Mouse (Mus musculus) brown adipose tissue, adult 24 weeks (tissue): ENCODE results near the gene Txn2. TPM values are rescaled to one million over a fixed set of nuclear protein-coding genes. Genes with fewer than 3 reads are reported as not detected.

Experiments used
- H3K27ac ChIP-seq: fragments of 200-500 bp; replicated peaks from 2 replicates; pipeline ENCODE4 v1.5.1; 2012; ENCODE audit warnings: low read depth, mild to moderate bottlenecking, low read length
- H3K4me1 ChIP-seq: fragments of 200-500 bp; 2 replicates; pipeline ENCODE4 v1.6.1; 2012; ENCODE audit warnings: low read length, mixed read lengths; ENCODE audit not compliant: control insufficient read depth, insufficient read depth, insufficient read length
- H3K4me3 ChIP-seq: fragments of 200-500 bp; 2 replicates; pipeline ENCODE4 v1.5.1; 2012; ENCODE audit warnings: low read depth, mild to moderate bottlenecking, low read length, moderate library complexity; ENCODE audit not compliant: insufficient read depth
- polyA plus RNA-seq: library from polyadenylated mRNA; stranded (reverse); fragments of >200 nt; gene quantifications from 2 replicates; pipeline ENCODE4 v1.2.4, GENCODE M21; 2012; ENCODE audit not compliant: missing spikeins, insufficient read depth, insufficient read length

The Txn2 gene
- 696 and 736 TPM in 2 replicates for polyA plus RNA-seq

DNA sequence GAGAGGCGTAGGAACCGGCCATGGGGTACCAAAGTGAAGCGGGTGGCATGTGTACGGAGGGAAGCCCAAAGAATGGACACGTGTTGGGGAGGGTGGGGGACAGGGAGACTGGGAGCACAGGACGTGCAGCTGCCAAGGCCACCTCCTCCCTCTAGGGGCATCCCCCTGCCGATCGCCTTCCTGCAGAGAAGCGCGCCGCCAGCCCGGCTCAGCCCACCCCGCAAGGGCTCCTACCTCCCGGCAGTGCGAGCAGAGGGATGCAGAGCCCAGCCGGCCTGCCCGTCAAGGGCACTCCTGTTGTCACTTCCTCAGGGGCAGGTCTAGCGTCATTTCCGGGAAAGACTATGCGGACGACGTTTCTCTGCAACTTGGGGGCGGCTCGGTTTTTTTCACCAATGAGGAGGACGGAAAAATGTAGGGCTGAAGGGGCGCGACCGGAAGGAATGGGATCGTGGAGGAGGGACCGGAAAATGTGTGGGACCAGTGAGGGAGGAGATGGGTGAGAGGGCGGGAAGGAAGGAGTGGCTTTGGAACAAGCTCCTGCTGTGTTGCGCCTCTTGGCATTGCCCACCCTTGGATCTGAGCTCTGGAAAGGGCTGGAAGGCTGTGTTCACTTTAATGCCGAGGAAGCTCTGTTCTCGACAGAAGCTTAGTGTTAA is at the start of gene Txn2:
Gene Txn2, minus strand, starts transcription at position 334 of the 659 bp plus-strand sequence.
- H3K4me3 ChIP-seq, result peak within 1 kb of the TSS; percentile 81
- H3K4me1 ChIP-seq, result peaks cover 6% of the 10 kb centered on the region

DNA sequence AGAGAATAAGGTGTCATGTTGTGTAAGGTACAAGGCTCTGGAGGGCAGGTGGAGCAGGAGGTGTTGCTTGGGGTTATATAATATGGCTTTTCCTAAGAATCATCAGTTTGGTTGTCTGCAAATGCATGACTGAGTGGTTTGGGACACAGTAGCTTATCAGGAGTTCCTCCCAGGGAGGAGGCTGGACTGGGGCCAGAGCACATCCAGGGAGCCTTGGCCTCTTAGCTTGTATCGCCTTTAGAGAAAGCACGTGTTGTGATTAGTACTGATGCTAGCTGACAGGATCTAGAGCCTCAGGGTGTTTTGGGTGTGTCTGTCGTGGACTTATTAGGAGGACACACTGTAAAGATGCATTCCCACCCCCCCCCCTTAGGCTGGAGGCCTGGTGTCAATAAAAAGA is 48.9 kb upstream of the Txn2 start:
- H3K4me1 ChIP-seq, result no peaks in the 10 kb centered on the region
- H3K27ac ChIP-seq, result no peak overlapping the region
- H3K4me3 ChIP-seq, result no peak overlapping the region

More for the DNA sequence above, at the start of gene Txn2:
- peak within 1 kb of the TSS; percentile 93 for H3K27ac ChIP-seq

DNA sequence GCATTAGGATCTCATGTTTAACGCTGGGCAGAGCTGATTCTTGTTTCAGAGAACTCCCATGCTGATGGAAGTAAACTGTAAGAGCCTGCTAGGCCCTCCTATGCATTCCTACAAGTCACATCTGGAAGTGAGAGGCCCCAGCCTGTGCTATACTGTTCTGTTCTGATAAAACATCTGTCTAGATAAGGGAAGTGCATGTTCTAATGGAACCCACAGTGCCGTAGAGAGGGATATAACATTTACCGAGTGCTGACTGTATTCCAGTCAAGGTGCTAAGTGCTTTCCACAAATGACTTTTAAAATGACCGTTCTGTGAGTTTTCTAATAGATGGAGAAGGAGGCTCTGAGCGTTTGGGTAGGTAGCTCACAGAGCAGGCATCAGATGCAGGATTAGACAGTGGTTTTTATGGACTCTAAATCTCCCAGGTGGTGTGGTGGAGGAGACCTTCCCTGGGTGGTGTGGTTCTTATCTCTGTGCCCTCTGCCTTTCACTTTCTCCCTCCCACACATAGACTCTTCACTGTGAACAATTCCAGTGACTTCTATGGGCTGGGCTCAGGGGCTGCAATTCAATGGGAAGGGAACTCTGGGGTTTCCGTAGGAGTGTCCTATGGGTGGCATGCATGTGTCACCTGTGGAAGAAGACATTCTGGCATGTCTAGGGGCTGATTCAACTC is 45.5 kb upstream of the Txn2 start:
- Histone ChIP-seq H3K27ac (no peak overlapping the region), H3K4me3 (no peak overlapping the region), H3K4me1 (peaks cover 3% of the 10 kb centered on the region)

DNA sequence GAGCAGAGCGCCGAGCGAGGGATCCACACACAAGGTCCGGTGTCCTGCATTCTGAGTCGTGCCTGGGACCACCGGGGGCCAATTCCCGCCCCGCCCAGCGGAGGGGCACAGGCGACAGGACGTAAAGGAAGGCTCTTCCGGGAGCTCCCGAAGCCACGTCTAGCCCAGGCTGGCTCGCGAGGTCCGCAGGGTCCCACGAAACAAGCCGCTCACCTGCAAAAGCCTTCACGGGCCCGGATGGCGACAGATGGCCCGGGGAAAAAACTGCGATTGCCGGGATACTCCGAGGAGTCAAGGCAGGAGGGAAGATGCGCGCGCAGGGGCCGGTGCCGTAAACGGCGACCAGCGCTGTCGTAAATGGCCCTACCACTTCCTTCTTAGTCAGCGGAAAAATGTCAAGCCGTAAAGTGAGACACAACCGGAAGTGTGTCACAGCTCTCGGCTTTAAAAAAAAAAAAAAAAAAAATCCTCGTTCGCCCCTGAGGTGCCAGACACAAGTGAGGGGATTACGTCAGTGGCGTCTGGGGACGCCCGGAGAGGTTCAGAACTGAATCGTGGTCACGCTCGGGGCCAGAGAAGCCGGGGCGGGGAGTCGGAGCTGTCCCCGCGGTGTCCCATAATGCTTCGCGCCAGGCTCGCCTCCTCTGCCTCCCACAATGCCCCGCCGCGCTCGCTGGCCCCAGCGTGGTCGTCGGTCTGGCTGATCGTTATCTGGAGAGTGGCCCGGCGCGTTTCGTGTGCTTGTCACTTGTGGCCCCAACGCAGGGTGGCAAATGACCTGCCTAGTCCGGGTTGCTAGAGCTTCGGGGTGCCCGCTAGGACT is 41.9 kb upstream of the Txn2 start, which contains the start of gene Eif3d:
Gene Eif3d, minus strand, starts transcription at position 344 of the 823 bp plus-strand sequence.
- Histone ChIP-seq H3K4me3 (peak within 1 kb of the TSS; percentile 97), H3K4me1 (peaks cover 6% of the 10 kb centered on the region), H3K27ac (peak within 1 kb of the TSS; percentile 97)

DNA sequence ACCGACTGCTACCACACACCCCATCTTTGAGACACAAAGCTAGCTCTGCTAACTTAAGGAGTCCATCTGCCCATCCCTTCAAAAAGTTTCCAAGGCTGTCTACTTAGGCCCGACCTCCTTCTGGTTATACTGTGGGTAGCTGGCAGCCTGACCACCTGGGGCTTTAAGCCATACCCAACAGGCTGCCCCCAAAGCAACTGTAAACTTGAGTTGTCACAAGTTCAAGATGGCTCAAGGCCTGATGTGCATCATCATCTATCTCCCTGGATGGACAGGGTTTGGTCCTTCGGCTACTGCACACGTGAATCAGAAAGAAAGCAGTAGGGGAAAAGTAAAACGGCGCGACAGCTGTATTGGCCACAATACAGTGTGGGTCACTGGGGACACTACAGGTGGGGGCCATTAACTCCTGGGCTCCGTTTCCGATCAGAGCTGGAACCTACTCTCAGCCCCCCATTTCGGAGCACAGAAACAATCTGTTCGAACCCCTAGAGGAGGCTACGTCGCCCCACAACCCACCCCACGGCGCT is 41.2 kb upstream of the Txn2 start:
- peak overlapping the region; percentile 75 for H3K27ac ChIP-seq
- peaks cover 6% of the 10 kb centered on the region for H3K4me1 ChIP-seq
- peak overlapping the region; percentile 97 for H3K4me3 ChIP-seq

DNA sequence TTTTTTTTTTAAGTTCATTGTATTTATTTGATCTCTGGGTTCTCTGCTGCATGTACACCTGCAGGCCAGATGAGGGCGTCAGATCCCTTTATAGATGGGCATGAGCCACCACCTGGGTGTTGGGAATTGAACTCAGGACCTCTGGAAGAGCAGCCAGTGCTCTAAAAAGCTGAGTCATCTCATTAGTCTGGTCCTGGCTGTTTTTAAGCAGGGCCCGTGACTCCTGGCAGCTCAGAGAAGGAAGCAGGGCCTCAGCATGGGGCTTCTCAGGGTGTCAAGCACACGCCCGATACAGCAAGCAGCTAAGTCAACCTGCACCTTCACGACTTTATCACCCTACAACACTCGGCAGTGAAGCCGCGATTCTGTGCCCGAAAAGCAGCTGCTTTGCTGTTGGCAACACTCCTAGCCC is 36.3 kb upstream of the Txn2 start:
- Histone ChIP-seq H3K4me1 (peaks cover 3% of the 10 kb centered on the region; the same call in 1 of the 2 replicates), H3K4me3 (no peak overlapping the region), H3K27ac (no peak overlapping the region)

DNA sequence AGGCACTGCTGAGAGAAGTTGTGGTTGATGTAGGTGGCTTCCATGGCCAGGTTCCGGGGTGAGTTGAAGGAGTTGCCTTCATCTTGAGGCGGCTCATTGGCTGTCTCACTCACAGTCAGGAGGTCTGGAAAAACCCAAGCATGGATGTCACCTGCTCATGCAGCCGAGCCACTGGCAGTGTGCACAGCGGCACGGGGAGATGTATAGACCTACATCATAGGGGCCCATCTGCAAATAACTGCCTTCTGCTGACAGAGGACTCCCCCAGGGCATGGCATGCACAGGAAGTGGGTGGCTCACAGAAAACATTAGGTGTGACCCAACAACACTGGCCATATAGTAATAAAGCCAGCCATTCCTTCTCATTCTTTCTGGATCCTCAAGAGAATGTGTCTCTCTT is 33.6 kb upstream of the Txn2 start:
- no peak overlapping the region for H3K27ac ChIP-seq
- no peaks in the 10 kb centered on the region for H3K4me1 ChIP-seq
- H3K4me3 ChIP-seq, result no peak overlapping the region

DNA sequence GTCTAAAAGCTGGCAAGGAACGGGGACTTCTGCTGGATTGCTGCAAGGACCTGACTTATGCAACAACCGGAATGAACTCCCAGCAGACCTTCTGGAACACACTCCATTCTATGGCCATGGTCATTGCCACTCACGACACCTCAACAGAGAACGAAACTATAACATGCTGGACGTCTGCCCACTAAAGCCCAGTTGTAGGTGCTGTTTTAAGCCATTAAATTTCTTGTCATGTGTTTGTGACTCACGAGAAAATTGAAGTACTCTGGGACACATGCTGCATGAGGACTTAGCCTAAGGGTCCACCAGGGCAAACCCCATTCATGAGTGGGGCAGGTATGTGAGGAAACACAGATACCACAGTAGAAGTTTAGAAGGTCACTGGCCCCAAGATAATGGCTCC is 31.9 kb upstream of the Txn2 start:
- peaks cover 2% of the 10 kb centered on the region; the same call in 1 of the 2 replicates for H3K4me1 ChIP-seq
- H3K4me3 ChIP-seq, result no peak overlapping the region
- no peak overlapping the region for H3K27ac ChIP-seq

DNA sequence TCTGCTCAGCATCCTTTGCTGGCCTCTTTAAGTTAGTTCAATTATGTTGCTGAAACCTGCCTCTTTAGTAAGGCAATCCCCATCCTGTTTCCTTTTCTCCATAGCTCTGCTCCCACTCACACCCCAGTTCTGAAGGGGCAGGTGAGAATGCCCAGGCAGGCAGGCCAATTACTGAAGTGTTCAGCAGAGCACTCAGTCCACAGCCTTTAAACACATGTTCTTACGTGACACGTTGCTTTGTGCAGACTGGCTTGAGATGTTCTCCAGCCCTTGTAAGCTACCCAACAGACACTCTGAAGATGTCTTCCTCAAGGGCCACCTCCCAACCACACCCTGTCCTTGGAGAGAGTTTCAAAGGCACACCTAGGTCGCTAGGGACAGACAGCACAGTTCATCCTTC is 29.3 kb upstream of the Txn2 start:
- H3K27ac ChIP-seq, result no peak overlapping the region
- no peak overlapping the region for H3K4me3 ChIP-seq
- peaks cover 5% of the 10 kb centered on the region; the same call in 1 of the 2 replicates for H3K4me1 ChIP-seq

DNA sequence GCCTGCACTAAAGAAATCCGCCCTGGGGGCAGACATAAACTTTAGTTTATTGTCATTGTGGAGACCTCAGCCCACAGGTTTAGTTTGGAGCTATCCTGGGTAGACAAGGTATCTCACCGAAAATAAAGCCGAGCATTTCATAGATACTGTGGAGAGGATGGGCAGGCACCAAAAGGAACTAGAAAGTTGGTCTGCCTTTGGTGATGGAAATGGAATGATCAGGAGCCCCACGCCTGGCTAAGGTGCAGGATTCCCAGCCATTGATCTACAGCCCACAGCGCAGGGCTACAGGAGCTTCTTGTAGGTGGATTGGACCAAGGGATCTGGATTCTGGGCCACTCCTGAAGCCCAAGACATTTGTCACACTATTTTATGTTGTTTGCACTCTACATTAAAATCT is 28.8 kb upstream of the Txn2 start:
- Histone ChIP-seq H3K27ac (no peak overlapping the region), H3K4me1 (peaks cover 5% of the 10 kb centered on the region; the same call in 1 of the 2 replicates), H3K4me3 (no peak overlapping the region)

DNA sequence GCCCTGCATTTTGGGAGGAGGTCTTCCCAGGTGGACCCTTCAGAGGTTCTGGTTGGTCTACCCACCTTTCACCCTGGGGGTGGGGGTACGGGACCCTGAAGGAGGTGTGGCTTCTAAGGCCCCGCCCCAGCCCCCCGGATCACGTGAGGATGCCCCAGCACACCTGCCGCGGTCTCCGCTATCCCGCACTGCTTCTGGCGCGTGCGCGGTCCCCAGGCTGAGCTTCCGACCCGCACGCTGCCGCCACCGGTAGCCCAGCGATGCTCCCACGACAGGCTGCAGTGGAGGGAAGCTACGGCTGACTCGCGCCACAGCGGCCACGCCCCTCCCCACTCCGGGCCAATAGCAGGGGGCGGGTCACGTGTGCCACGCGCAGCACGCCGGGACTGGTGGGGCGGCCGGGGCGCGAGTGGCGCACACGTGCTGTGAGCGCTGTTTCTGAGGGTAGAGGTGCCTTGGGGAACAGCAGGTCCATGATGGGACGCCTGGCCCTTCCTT is 27.6 kb upstream of the Txn2 start, which contains the start of gene Foxred2:
Gene Foxred2, minus strand, starts transcription at position 319 of the 498 bp plus-strand sequence.
- Histone ChIP-seq H3K4me3 (peak within 1 kb of the TSS; percentile 59), H3K27ac (no peak within 1 kb of the TSS), H3K4me1 (peaks cover 5% of the 10 kb centered on the region; the same call in 1 of the 2 replicates)

DNA sequence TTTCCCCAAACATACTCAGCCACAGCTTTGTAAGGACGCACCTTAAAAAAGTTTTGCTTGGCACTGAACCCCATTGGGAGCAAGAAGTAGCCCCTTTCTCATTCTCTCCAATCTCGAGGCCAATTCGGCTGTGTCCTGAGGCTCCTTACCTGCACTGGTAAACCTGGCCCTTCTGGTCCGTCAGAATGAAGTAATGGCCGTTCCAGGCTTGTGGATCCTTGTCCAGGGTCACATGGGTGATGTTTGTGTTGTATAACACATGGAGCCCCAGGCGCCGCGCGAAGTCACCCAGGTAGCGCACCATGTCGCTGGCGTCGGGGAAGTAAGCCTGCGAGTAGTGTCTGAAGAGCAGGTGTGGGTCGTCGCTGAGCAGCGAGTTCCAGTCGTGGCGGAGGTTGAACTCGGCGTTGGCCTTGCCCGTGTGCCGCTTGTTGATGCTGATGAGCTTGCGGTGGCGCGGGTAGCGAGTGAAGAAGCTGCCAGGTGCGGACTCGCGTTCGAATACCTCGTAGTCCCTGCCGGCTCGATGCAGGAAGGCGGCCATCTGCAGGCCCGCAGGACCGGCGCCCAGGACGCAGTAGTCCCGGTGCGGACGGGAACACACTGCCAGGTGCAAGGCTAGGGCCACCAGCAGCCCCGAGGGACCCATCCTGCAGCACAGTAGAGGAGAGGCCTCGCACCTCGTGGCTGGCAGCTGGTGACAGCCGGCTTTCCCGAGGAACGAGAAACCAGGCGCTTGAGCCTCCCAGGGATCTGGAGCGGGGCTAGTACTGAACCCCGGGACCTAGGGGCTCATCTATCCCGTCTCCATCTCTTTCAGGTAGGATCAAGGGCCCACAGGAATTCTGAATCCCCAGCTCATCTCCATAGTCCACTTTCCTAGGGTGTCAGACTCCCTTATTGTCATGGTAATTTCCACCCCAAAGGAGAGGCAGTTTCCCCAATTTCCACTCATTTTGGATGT is 26.9 kb upstream of the Txn2 start:
- Histone ChIP-seq H3K27ac (no peak overlapping the region), H3K4me1 (peaks cover 5% of the 10 kb centered on the region; the same call in 1 of the 2 replicates), H3K4me3 (peak overlapping the region; percentile 59)

DNA sequence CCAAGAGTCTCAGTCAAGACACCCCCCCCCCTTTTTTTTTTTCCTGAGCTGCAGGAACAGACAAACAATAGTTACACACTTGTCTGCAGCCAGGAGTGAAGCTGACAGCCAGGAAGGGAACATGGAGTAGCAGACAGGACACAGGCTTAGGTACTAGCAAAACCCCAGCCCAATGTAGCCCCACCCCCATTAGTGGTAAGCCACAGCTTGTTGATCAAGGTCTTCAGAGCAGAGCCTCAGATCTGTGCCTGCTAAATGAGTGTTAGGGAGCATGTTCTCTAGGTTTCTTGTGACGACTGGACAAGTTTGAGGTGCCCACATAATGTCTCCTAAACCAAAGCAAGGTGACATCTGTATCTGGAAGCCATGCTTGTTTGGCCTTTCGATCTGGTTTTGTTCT is 25.6 kb upstream of the Txn2 start:
- H3K27ac ChIP-seq, result no peak overlapping the region
- H3K4me3 ChIP-seq, result no peak overlapping the region
- peaks cover 5% of the 10 kb centered on the region; the same call in 1 of the 2 replicates for H3K4me1 ChIP-seq

DNA sequence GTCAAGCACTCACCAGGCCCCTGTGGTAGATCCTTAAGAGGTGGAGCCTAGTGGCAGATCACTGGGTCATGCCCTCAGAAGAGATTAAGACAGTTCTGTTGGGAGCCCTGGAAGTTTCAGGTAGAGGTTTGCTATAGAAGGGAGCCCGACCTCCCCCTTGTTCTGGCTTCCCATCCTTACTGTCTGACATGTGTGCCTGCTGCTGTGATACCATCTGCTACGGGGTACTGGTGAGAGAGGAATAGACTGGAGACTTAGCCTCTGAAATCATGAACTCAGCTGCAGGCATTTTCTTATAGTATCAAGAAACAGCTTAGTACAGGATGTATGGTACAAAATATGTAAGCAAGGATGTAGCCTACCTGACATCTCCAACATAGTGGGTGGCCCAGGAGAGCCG is 24.1 kb upstream of the Txn2 start:
- Histone ChIP-seq H3K4me3 (no peak overlapping the region), H3K4me1 (peaks cover 5% of the 10 kb centered on the region; the same call in 1 of the 2 replicates), H3K27ac (no peak overlapping the region)
